Mouse (Mus musculus) testis, postnatal 10 days (tissue): ENCODE measurements at regions not wholly inside any gene's neighbourhood (a gene's known extent, or its start where the extent isn't known, plus 50 kb on each side); places are given as distances from the start of the nearest gene placed in this dataset.
A peak's percentile ranks its signal among the peaks of the same experiment; 100 is the strongest.
"Not testable (repeated sequence)": the region's sequence is repeated elsewhere in the genome, so short reads cannot be mapped to it uniquely, and the experiment has no call there.

ENCODE experiments used
- DNase-seq: peaks from one replicate; pipeline ENCODE4 v3.0.0; 2021; ENCODE audit warnings: low spot score

GRCm38 (mm10) chrX:130525770-130526169 lies 776.2 kb downstream of the Diaph2 start:
- no peak for DNase-seq

GRCm38 (mm10) chrX:130533171-130534156 lies 783.9 kb downstream of the Diaph2 start:
- no peak for DNase-seq

- DNase-seq, result not testable (repeated sequence)
Measured at GRCm38 (mm10) chrX:130538771-130539170, 789.2 kb downstream of the Diaph2 start.

GRCm38 (mm10) chrX:130548001-130548400 lies 798.5 kb downstream of the Diaph2 start:
- DNase-seq, result no peak

- no peak for DNase-seq
Measured at GRCm38 (mm10) chrX:130549275-130549674, 799.7 kb downstream of the Diaph2 start.

- DNase-seq, result no peak
Measured at GRCm38 (mm10) chrX:130549925-130550324, 800.4 kb downstream of the Diaph2 start.

GRCm38 (mm10) chrX:130557251-130557650 lies 807.7 kb downstream of the Diaph2 start:
- DNase-seq, result no peak

GRCm38 (mm10) chrX:130577706-130578105 lies 828.2 kb downstream of the Diaph2 start:
- DNase-seq, result no peak

- no peak for DNase-seq
Measured at GRCm38 (mm10) chrX:130596631-130597030, 847.1 kb downstream of the Diaph2 start.

GRCm38 (mm10) chrX:130601911-130602310 lies 852.4 kb downstream of the Diaph2 start:
- no peak for DNase-seq

GRCm38 (mm10) chrX:130638513-130638912 lies 889.0 kb downstream of the Diaph2 start:
- no peak for DNase-seq

GRCm38 (mm10) chrX:130655815-130656214 lies 906.3 kb downstream of the Diaph2 start:
- no peak for DNase-seq

- peak; percentile 29 for DNase-seq
Measured at GRCm38 (mm10) chrX:130684381-130684780, 934.8 kb downstream of the Diaph2 start.

GRCm38 (mm10) chrX:130708929-130709328 lies 959.4 kb downstream of the Diaph2 start:
- no peak for DNase-seq

- not testable (repeated sequence) for DNase-seq
Measured at GRCm38 (mm10) chrX:130744132-130744531, 994.6 kb downstream of the Diaph2 start.
